21 mouse cellular contexts compared by ENCODE assay signal in the genomic region with DNA sequence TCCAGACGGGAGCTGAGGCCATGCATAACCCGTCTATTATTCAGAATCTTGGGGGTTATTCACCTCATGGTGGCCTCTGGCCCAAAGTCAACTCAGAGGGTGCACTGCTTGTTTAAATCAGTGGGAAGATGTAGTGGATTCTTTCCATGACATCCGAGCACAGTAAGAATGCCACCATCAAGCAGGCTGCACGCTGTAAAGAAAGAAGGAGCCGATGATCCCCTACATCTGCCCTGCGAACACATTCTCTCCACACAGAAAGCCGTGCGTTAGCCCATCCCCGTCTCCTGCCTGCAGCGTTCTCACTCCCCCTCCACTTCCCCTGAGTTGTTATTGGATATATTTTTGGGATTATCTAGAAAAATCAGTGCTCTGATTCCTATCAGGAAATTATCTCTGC.
DNase-seq lines count a peak whose midpoint lies in the region; ATAC-seq and TF ChIP-seq lines count a peak whose summit lies in the region.
"Had no signal": no experiment of that assay in that cellular context is flagged by ENCODE, and none has a peak within 500 bp of the region (broad histone marks: within the 10 kb centered on the region; RNA-seq: fewer than 3 reads in every experiment).

No protein-coding gene starts in this region.

- DNase-seq in heart, adult 11 months: peak; percentile 53
- DNase-seq in heart, postnatal 14 days: no peak
- DNase-seq in hindbrain, embryonic 14.5 days (ENCODE audit: low spot score): no peak
- no peak for DNase-seq in stomach, postnatal 0 days (ENCODE audit: low spot score)
- DNase-seq in cerebellum, postnatal 10 days: no peak
- DNase-seq: adrenal gland, adult 8-10 months; cerebellum, adult 18-20 months; cerebellum, postnatal 25 days; gastrocnemius, postnatal 36 days; kidney, adult 2 months; kidney, postnatal 10 days; left cerebral cortex, postnatal 4 days; liver, postnatal 0 days; right cerebral cortex, postnatal 14 days had no signal

- no peak overlapping the region for H3K4me2 ChIP-seq in hindbrain, embryonic 13.5 days
- no peak overlapping the region for H3K4me2 ChIP-seq in hindbrain, embryonic 14.5 days (replicated peaks)
- no peak overlapping the region for H3K4me2 ChIP-seq in stomach, embryonic 16.5 days (ENCODE audit: low read depth, low read length)
- H3K4me2 ChIP-seq in stomach, postnatal 0 days (replicated peaks; ENCODE audit: low read depth): no peak overlapping the region
- H3K4me2 ChIP-seq: liver, embryonic 11.5 days; neural tube, embryonic 12.5 days had no signal

- no peaks in the 10 kb centered on the region for H3K27me3 ChIP-seq in hindbrain, embryonic 13.5 days
- H3K27me3 ChIP-seq in hindbrain, embryonic 14.5 days (ENCODE audit: control insufficient read depth, insufficient read depth, low read length): no peaks in the 10 kb centered on the region
- H3K27me3 ChIP-seq in stomach, embryonic 16.5 days (ENCODE audit: control insufficient read depth, insufficient read depth, low read length): no peaks in the 10 kb centered on the region
- no peaks in the 10 kb centered on the region for H3K27me3 ChIP-seq in stomach, postnatal 0 days (ENCODE audit: control insufficient read depth, insufficient read depth, low read length)
- H3K27me3 ChIP-seq: neural tube, embryonic 12.5 days; Patski had no signal

- ATAC-seq in hindbrain, embryonic 13.5 days (ENCODE audit: low FRiP score): no peak
- ATAC-seq in hindbrain, embryonic 14.5 days (ENCODE audit: low FRiP score): no peak
- no peak for ATAC-seq in stomach, embryonic 16.5 days (ENCODE audit: insufficient read depth, low FRiP score)
- no peak for ATAC-seq in stomach, postnatal 0 days (ENCODE audit: low FRiP score, low TSS enrichment)
- ATAC-seq: liver, postnatal 0 days had no signal

- no peak for TF ChIP-seq EP300 in stomach, postnatal 0 days (optimal IDR thresholded peaks at IDR 0.05)

- no peak overlapping the region for H3K9ac ChIP-seq in hindbrain, embryonic 13.5 days
- no peak overlapping the region for H3K9ac ChIP-seq in hindbrain, embryonic 14.5 days
- no peak overlapping the region for H3K9ac ChIP-seq in stomach, embryonic 16.5 days (ENCODE audit: low read length)
- no peak overlapping the region for H3K9ac ChIP-seq in stomach, postnatal 0 days (ENCODE audit: low read length)
- H3K9ac ChIP-seq: liver, postnatal 0 days; neural tube, embryonic 12.5 days had no signal

- no peaks in the 10 kb centered on the region for H3K36me3 ChIP-seq in hindbrain, embryonic 13.5 days
- H3K36me3 ChIP-seq in hindbrain, embryonic 14.5 days (replicated peaks; ENCODE audit: control insufficient read depth, insufficient read depth): no peaks in the 10 kb centered on the region
- no peaks in the 10 kb centered on the region for H3K36me3 ChIP-seq in stomach, embryonic 16.5 days (ENCODE audit: control insufficient read depth, insufficient read depth, low read length)
- H3K36me3 ChIP-seq in stomach, postnatal 0 days (ENCODE audit: control insufficient read depth, insufficient read depth, low read length): no peaks in the 10 kb centered on the region
- H3K36me3 ChIP-seq: heart, embryonic 10.5 days; neural tube, embryonic 12.5 days had no signal

- H3K9me3 ChIP-seq in hindbrain, embryonic 13.5 days: no peaks in the 10 kb centered on the region
- no peaks in the 10 kb centered on the region for H3K9me3 ChIP-seq in hindbrain, embryonic 14.5 days (ENCODE audit: control insufficient read depth, low read length)
- no peaks in the 10 kb centered on the region for H3K9me3 ChIP-seq in stomach, embryonic 16.5 days (replicated peaks; ENCODE audit: control insufficient read depth, low read length)
- no peaks in the 10 kb centered on the region for H3K9me3 ChIP-seq in stomach, postnatal 0 days (ENCODE audit: control insufficient read depth, low read length)
- H3K9me3 ChIP-seq: heart, embryonic 10.5 days; neural tube, embryonic 12.5 days had no signal

- H3K27ac ChIP-seq in hindbrain, embryonic 13.5 days: peak overlapping the region; percentile 18; the same call in 1 of the 2 replicates
- H3K27ac ChIP-seq in hindbrain, embryonic 14.5 days: no peak overlapping the region
- 0 out of 2 replicates have a peak overlapping the region, but pooled peaks have one; percentile 71 for H3K27ac ChIP-seq in stomach, embryonic 16.5 days (ENCODE audit: low read length)
- no peak overlapping the region for H3K27ac ChIP-seq in stomach, postnatal 0 days (replicated peaks)
- H3K27ac ChIP-seq: macrophage; neural tube, embryonic 12.5 days had no signal

- TF ChIP-seq CTCF in stomach, postnatal 0 days (IDR thresholded peaks at IDR 0.05; ENCODE audit: low read depth): no peak

- intact Hi-C loops in heart, postnatal 14 days (cut with DNase I): no loop called here

- no peak overlapping the region for H3K4me3 ChIP-seq in hindbrain, embryonic 13.5 days
- no peak overlapping the region for H3K4me3 ChIP-seq in hindbrain, embryonic 14.5 days (replicated peaks; ENCODE audit: low read length)
- no peak overlapping the region for H3K4me3 ChIP-seq in stomach, embryonic 16.5 days (replicated peaks; ENCODE audit: low read length)
- H3K4me3 ChIP-seq in stomach, postnatal 0 days (ENCODE audit: low read depth, low read length): no peak overlapping the region
- H3K4me3 ChIP-seq: heart, embryonic 10.5 days; neural tube, embryonic 12.5 days had no signal

- WGBS in hindbrain, embryonic 13.5 days: 71% methylated on average over 10 of the region's 10 CpGs
- 71% methylated on average over 10 of the region's 10 CpGs for WGBS in hindbrain, embryonic 14.5 days
- WGBS in stomach, embryonic 16.5 days: 38% methylated on average over 10 of the region's 10 CpGs
- WGBS in stomach, postnatal 0 days: 43% methylated on average over 10 of the region's 10 CpGs

- peaks cover 16% of the 10 kb centered on the region for H3K4me1 ChIP-seq in hindbrain, embryonic 13.5 days (replicated peaks)
- 0 out of 2 replicates have a peak, but pooled peaks cover 5% of the 10 kb centered on the region for H3K4me1 ChIP-seq in hindbrain, embryonic 14.5 days (replicated peaks; ENCODE audit: control insufficient read depth, insufficient read depth, low read length)
- peaks cover 21% of the 10 kb centered on the region for H3K4me1 ChIP-seq in stomach, embryonic 16.5 days (ENCODE audit: control insufficient read depth, insufficient read depth, low read length)
- H3K4me1 ChIP-seq in stomach, postnatal 0 days (replicated peaks; ENCODE audit: control insufficient read depth, insufficient read depth): peaks cover 6% of the 10 kb centered on the region

Comparison
In these comparisons a context has a peak if more than half of its experiments do, and no peak if none do; other contexts are left out.
1. H3K27ac ChIP-seq: peak in hindbrain, embryonic 13.5 days (single experiment) and stomach, embryonic 16.5 days (single experiment); none in hindbrain, embryonic 14.5 days (single experiment) and stomach, postnatal 0 days (single experiment).